Mouse (Mus musculus): ENCODE measurements around the gene Tmc7.
A peak's percentile ranks its signal among the peaks of the same experiment; 100 is the strongest.

Tmc7 gene

GRCm38 (mm10) chr7:118584257-118584907 is at the start of gene Tmc7:
Gene Tmc7 (minus strand): TSS chr7:118584736.
- peak; percentile 46 for DNase-seq (ENCODE audit: low read depth, low spot score)

GRCm38 (mm10) chr7:118633951-118634350 is 49.4 kb upstream of the Tmc7 start:
- DNase-seq (ENCODE audit: low read depth, low spot score), result no peak

GRCm38 (mm10) chr7:118633094-118633493 is 48.6 kb upstream of the Tmc7 start:
- DNase-seq (ENCODE audit: low read depth, low spot score), result no peak

GRCm38 (mm10) chr7:118627550-118628298 is 43.2 kb upstream of the Tmc7 start:
- DNase-seq (ENCODE audit: low read depth, low spot score), result no peak

- no peak for DNase-seq (ENCODE audit: low read depth, low spot score)
Measured at GRCm38 (mm10) chr7:118621094-118621493, 36.6 kb upstream of the Tmc7 start.

- no peak for DNase-seq (ENCODE audit: low read depth, low spot score)
Measured at GRCm38 (mm10) chr7:118620243-118620906, 35.8 kb upstream of the Tmc7 start.

- no peak for DNase-seq (ENCODE audit: low read depth, low spot score)
Measured at GRCm38 (mm10) chr7:118618104-118618503, 33.6 kb upstream of the Tmc7 start.

GRCm38 (mm10) chr7:118614076-118614475 is 29.5 kb upstream of the Tmc7 start:
- no peak for DNase-seq (ENCODE audit: low read depth, low spot score)

- DNase-seq (ENCODE audit: low read depth, low spot score), result no peak
Measured at GRCm38 (mm10) chr7:118611933-118612332, 27.4 kb upstream of the Tmc7 start.

- DNase-seq (ENCODE audit: low read depth, low spot score), result no peak
Measured at GRCm38 (mm10) chr7:118611185-118611749, 26.7 kb upstream of the Tmc7 start.

- no peak for DNase-seq (ENCODE audit: low read depth, low spot score)
Measured at GRCm38 (mm10) chr7:118610721-118611120, 26.2 kb upstream of the Tmc7 start.

GRCm38 (mm10) chr7:118609815-118610214 is 25.3 kb upstream of the Tmc7 start:
- no peak for DNase-seq (ENCODE audit: low read depth, low spot score)

GRCm38 (mm10) chr7:118604842-118605241 is 20.3 kb upstream of the Tmc7 start:
- no peak for DNase-seq (ENCODE audit: low read depth, low spot score)

- DNase-seq (ENCODE audit: low read depth, low spot score), result no peak
Measured at GRCm38 (mm10) chr7:118599954-118600631, 15.6 kb upstream of the Tmc7 start.

GRCm38 (mm10) chr7:118597201-118597600 is 12.7 kb upstream of the Tmc7 start, which contains the start of gene Tmc5:
Gene Tmc5 (plus strand): TSS chr7:118597297.
- peak; percentile 15 for DNase-seq (ENCODE audit: low read depth, low spot score)

GRCm38 (mm10) chr7:118596271-118596670 is 11.7 kb upstream of the Tmc7 start:
- peak; percentile 6 for DNase-seq (ENCODE audit: low read depth, low spot score)

GRCm38 (mm10) chr7:118595228-118595627 is 10.7 kb upstream of the Tmc7 start:
- DNase-seq (ENCODE audit: low read depth, low spot score), result peak; percentile 87

GRCm38 (mm10) chr7:118594611-118595010 is 10.1 kb upstream of the Tmc7 start:
- DNase-seq (ENCODE audit: low read depth, low spot score), result no peak

- DNase-seq (ENCODE audit: low read depth, low spot score), result no peak
Measured at GRCm38 (mm10) chr7:118593567-118594407, 9.3 kb upstream of the Tmc7 start.

- DNase-seq (ENCODE audit: low read depth, low spot score), result no peak
Measured at GRCm38 (mm10) chr7:118592146-118592545, 7.6 kb upstream of the Tmc7 start.

All from CD4-positive, CD25-positive, alpha-beta regulatory T cell, adult 2 months (primary cell).